Mouse (Mus musculus): ENCODE results near the gene Cep41.

DNA sequence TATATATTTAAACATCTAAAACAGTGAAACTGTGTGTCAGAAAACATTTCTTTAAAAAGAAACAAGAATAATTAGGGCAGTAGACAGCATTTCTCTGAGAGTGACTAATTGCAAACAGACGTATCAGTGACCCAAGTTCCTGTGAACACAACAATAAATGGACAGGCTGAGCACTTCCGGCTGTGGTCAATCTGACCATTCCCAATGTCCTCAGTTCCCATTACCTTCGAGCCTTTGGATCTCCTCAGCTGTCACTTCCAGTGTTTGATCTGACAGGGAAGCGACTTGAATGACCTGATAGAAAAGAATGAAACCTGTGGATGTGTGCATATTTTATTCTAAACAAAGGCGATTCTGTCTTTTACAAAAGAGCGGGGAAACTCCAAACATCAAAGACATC is 27.5 kb downstream of the Cep41 start:
- TF ChIP-seq CTCF (IDR thresholded peaks at IDR 0.05; ENCODE audit: low read depth): no peak
- TF ChIP-seq EP300 (IDR thresholded peaks at IDR 0.05; ENCODE audit: low read depth): no peak
